Mouse (Mus musculus): ENCODE measurements around the gene Dot1l.

Dot1l gene

GRCm38 (mm10) chr10:80754594-80755290 is at the start of gene Dot1l:
Dot1l (plus strand) TSS chr10:80755206.
- in situ Hi-C loops (cut with MboI, MseI): no loop called here

GRCm38 (mm10) chr10:80705479-80705878 is 49.5 kb upstream of the Dot1l start:
- in situ Hi-C loops (cut with MboI, MseI): no loop called here

GRCm38 (mm10) chr10:80710834-80711233 is 44.2 kb upstream of the Dot1l start:
- in situ Hi-C loops (cut with MboI, MseI): loop anchor here (5.0 kb wide), 1 partner anchor 66 kb away; no protein-coding TSS in a partner anchor

- in situ Hi-C loops (cut with MboI, MseI): no loop called here
Measured at GRCm38 (mm10) chr10:80717281-80717680, 37.7 kb upstream of the Dot1l start.

- in situ Hi-C loops (cut with MboI, MseI): no loop called here
Measured at GRCm38 (mm10) chr10:80727369-80728127, 27.5 kb upstream of the Dot1l start.

- in situ Hi-C loops (cut with MboI, MseI): no loop called here
Measured at GRCm38 (mm10) chr10:80732611-80733101, 22.4 kb upstream of the Dot1l start.

- in situ Hi-C loops (cut with MboI, MseI): no loop called here
Measured at GRCm38 (mm10) chr10:80736731-80737130, 18.3 kb upstream of the Dot1l start.

- in situ Hi-C loops (cut with MboI, MseI): no loop called here
Measured at GRCm38 (mm10) chr10:80738657-80739056, 16.3 kb upstream of the Dot1l start.

GRCm38 (mm10) chr10:80741146-80741545 is 13.9 kb upstream of the Dot1l start:
- in situ Hi-C loops (cut with MboI, MseI): no loop called here

- in situ Hi-C loops (cut with MboI, MseI): no loop called here
Measured at GRCm38 (mm10) chr10:80741634-80742179, 13.3 kb upstream of the Dot1l start.

GRCm38 (mm10) chr10:80742180-80742978 is 12.6 kb upstream of the Dot1l start, which contains the start of gene Ap3d1:
Ap3d1 (minus strand) TSS chr10:80742264.
- in situ Hi-C loops (cut with MboI, MseI): no loop called here

GRCm38 (mm10) chr10:80744262-80744661 is 10.7 kb upstream of the Dot1l start:
- in situ Hi-C loops (cut with MboI, MseI): no loop called here

- in situ Hi-C loops (cut with MboI, MseI): loop anchor here (5.0 kb wide), 3 partner anchors 50 to 250 kb away; partner anchors contain the start of genes Plekhj1 and Sf3a2
Measured at GRCm38 (mm10) chr10:80747410-80747809, 7.6 kb upstream of the Dot1l start.

- in situ Hi-C loops (cut with MboI, MseI): loop anchor here (5.0 kb wide), 3 partner anchors 49 to 249 kb away; partner anchors contain the start of genes Plekhj1 and Sf3a2
Measured at GRCm38 (mm10) chr10:80748609-80749008, 6.4 kb upstream of the Dot1l start.

GRCm38 (mm10) chr10:80751188-80751832 is 3.7 kb upstream of the Dot1l start:
- in situ Hi-C loops (cut with MboI, MseI): no loop called here

GRCm38 (mm10) chr10:80752079-80752625 is 2.9 kb upstream of the Dot1l start:
- in situ Hi-C loops (cut with MboI, MseI): no loop called here

GRCm38 (mm10) chr10:80755291-80756015 is 447 bp downstream of the Dot1l start:
- in situ Hi-C loops (cut with MboI, MseI): no loop called here

- in situ Hi-C loops (cut with MboI, MseI): no loop called here
Measured at GRCm38 (mm10) chr10:80756099-80756498, 1.1 kb downstream of the Dot1l start.

- in situ Hi-C loops (cut with MboI, MseI): no loop called here
Measured at GRCm38 (mm10) chr10:80756509-80756908, 1.5 kb downstream of the Dot1l start.

- in situ Hi-C loops (cut with MboI, MseI): no loop called here
Measured at GRCm38 (mm10) chr10:80756967-80757366, 2.0 kb downstream of the Dot1l start.

Measured in T-helper 2 cell (primary cell).